Mouse (Mus musculus) kidney, adult 2 months (tissue): ENCODE data around the gene 4932414N04Rik.
A peak's percentile ranks its signal among the peaks of the same experiment; 100 is the strongest.

ENCODE experiments used
- CTCF ChIP-seq: fragments of 200-500 bp; conservative IDR thresholded peaks from 2 replicates; pipeline ENCODE4 v1.5.1; 2011; ENCODE audit warnings: low read depth, mild to moderate bottlenecking, control low read depth, low read length, moderate library complexity, mixed read lengths; ENCODE audit not compliant: insufficient read depth, insufficient read length
- POLR2A ChIP-seq: fragments of 200-500 bp; IDR thresholded peaks from one replicate; pipeline ENCODE4 v1.6.1; 2011; ENCODE audit warnings: low read depth, low read length, control low read depth

GRCm38 (mm10) chr2:68756793-68757192 lies 100.5 kb downstream of the 4932414N04Rik start:
- no peak for TF ChIP-seq POLR2A
- TF ChIP-seq CTCF, result peak; percentile 62
